23 mouse cellular contexts compared by ENCODE assay signal in genomic region chr13:46531676-46532075, GRCm38 (mm10). TPM values are rescaled to one million over a fixed set of nuclear protein-coding genes. Genes with fewer than 3 reads are reported as not detected.
DNase-seq lines count a peak whose midpoint lies in the region; ATAC-seq and TF ChIP-seq lines count a peak whose summit lies in the region.
"Had no signal": no experiment of that assay in that cellular context is flagged by ENCODE, and none has a peak within 500 bp of the region (broad histone marks: within the 10 kb centered on the region; RNA-seq: fewer than 3 reads in every experiment).

No protein-coding gene starts in this region.

- H3K9me3 ChIP-seq in hindbrain, embryonic 10.5 days = no peaks in the 10 kb centered on the region
- no peaks in the 10 kb centered on the region for H3K9me3 ChIP-seq in hindbrain, embryonic 16.5 days (ENCODE audit: control insufficient read depth, low read length)
- H3K9me3 ChIP-seq: embryonic facial prominence, embryonic 10.5 days; embryonic facial prominence, embryonic 12.5 days; forebrain, embryonic 13.5 days; forebrain, embryonic 15.5 days; G1E had no signal

- H3K4me2 ChIP-seq in hindbrain, embryonic 16.5 days (ENCODE audit: low read length) = no peak overlapping the region
- H3K4me2 ChIP-seq: embryonic facial prominence, embryonic 12.5 days; forebrain, embryonic 13.5 days; forebrain, embryonic 15.5 days had no signal

- H3K4me1 ChIP-seq in heart, adult 2 months (ENCODE audit: control insufficient read depth, insufficient read depth, low read length) = peaks cover 2% of the 10 kb centered on the region; the same call in 1 of the 2 replicates
- H3K4me1 ChIP-seq in hindbrain, embryonic 10.5 days (replicated peaks) = peaks cover 18% of the 10 kb centered on the region
- peaks cover 7% of the 10 kb centered on the region for H3K4me1 ChIP-seq in hindbrain, embryonic 16.5 days (ENCODE audit: control insufficient read depth, insufficient read depth, low read depth, low read length)

- H3K79me2 ChIP-seq in heart, adult 2 months (replicated peaks; ENCODE audit: control insufficient read depth, insufficient read depth, low read length) = no peaks in the 10 kb centered on the region

- H3K36me3 ChIP-seq in heart, adult 2 months (ENCODE audit: control insufficient read depth, insufficient read depth, low read length) = peaks cover 2% of the 10 kb centered on the region; the same call in 1 of the 2 replicates
- no peaks in the 10 kb centered on the region for H3K36me3 ChIP-seq in hindbrain, embryonic 10.5 days
- no peaks in the 10 kb centered on the region for H3K36me3 ChIP-seq in hindbrain, embryonic 16.5 days (ENCODE audit: control insufficient read depth, insufficient read depth, low read length)
- H3K36me3 ChIP-seq: embryonic facial prominence, embryonic 10.5 days; embryonic facial prominence, embryonic 12.5 days; forebrain, embryonic 15.5 days; G1E had no signal

- TF ChIP-seq CTCF in heart, adult 2 months (IDR thresholded peaks at IDR 0.05) = no peak

- TF ChIP-seq EP300 in heart, adult 2 months (IDR thresholded peaks at IDR 0.05; ENCODE audit: insufficient read depth, low read depth, low read length) = no peak

- WGBS in heart, adult 2 months = 89% methylated on average over 3 of the region's 3 CpGs
- 88% methylated on average over 3 of the region's 3 CpGs for WGBS in hindbrain, embryonic 10.5 days
- WGBS in hindbrain, embryonic 16.5 days = 90% methylated on average over 3 of the region's 3 CpGs

- H3K27me3 ChIP-seq in heart, adult 2 months (ENCODE audit: control insufficient read depth, insufficient read depth, low read length) = no peaks in the 10 kb centered on the region
- H3K27me3 ChIP-seq in hindbrain, embryonic 10.5 days (ENCODE audit: insufficient read depth, poor library complexity, severe bottlenecking) = peaks cover 20% of the 10 kb centered on the region; the same call in 1 of the 2 replicates
- no peaks in the 10 kb centered on the region for H3K27me3 ChIP-seq in hindbrain, embryonic 16.5 days (replicated peaks; ENCODE audit: control insufficient read depth, insufficient read depth, low read length)
- H3K27me3 ChIP-seq: embryonic facial prominence, embryonic 12.5 days; forebrain, embryonic 15.5 days had no signal

- no peak overlapping the region for H3K4me3 ChIP-seq in heart, adult 2 months
- H3K4me3 ChIP-seq in hindbrain, embryonic 10.5 days = no peak overlapping the region
- no peak overlapping the region for H3K4me3 ChIP-seq in hindbrain, embryonic 16.5 days (ENCODE audit: low read length)
- H3K4me3 ChIP-seq: embryonic facial prominence, embryonic 10.5 days; embryonic facial prominence, embryonic 12.5 days; forebrain, embryonic 13.5 days; forebrain, embryonic 15.5 days had no signal

- ATAC-seq in frontal cortex, adult (ENCODE audit: low TSS enrichment) = 0 out of 2 replicates have a peak, but pooled peaks have one; percentile 4
- no peak for ATAC-seq in hindbrain, embryonic 16.5 days
- ATAC-seq: activated CD4-positive, CD25-positive, alpha-beta regulatory T cell, adult 4 months; CD4-positive, CD25-positive, alpha-beta regulatory T cell, adult 4 months; forebrain, embryonic 13.5 days; forebrain, embryonic 15.5 days; Patski had no signal

- intact Hi-C loops in heart, adult 2 months (cut with DNase I) = no loop called here

- DNase-seq in frontal cortex, postnatal 14 days (ENCODE audit: low spot score in 2 of 2) = no peak
- DNase-seq in heart, adult 11 months = peak; percentile 66
- no peak for DNase-seq in heart, adult 2 months
- no peak for DNase-seq in hindbrain, embryonic 10.5 days (ENCODE audit: low spot score)
- DNase-seq: adrenal gland, adult 8-10 months; adrenal gland, postnatal 14 days; adrenal gland, postnatal 36 days; B cell, adult 2 months; cerebellum, adult 11-12 months; cerebellum, adult 2 months; cerebellum, adult 9-10 months; cerebellum, postnatal 10 days; cerebellum, postnatal 25 days had no signal

- no peak for TF ChIP-seq POLR2A in heart, adult 2 months (IDR thresholded peaks at IDR 0.05; ENCODE audit: insufficient read depth, low read depth, low read length)

- no peak overlapping the region for H3K27ac ChIP-seq in heart, adult 2 months
- peak overlapping the region; percentile 6; the same call in 1 of the 2 replicates for H3K27ac ChIP-seq in hindbrain, embryonic 10.5 days
- H3K27ac ChIP-seq in hindbrain, embryonic 16.5 days (ENCODE audit: low read depth, low read length) = no peak overlapping the region
- H3K27ac ChIP-seq: embryonic facial prominence, embryonic 10.5 days; embryonic facial prominence, embryonic 12.5 days; forebrain, embryonic 13.5 days; forebrain, embryonic 15.5 days had no signal

- H3K9ac ChIP-seq in heart, adult 2 months (ENCODE audit: low read depth, low read length) = no peak overlapping the region
- no peak overlapping the region for H3K9ac ChIP-seq in hindbrain, embryonic 16.5 days (ENCODE audit: low read depth, low read length)
- H3K9ac ChIP-seq: embryonic facial prominence, embryonic 12.5 days; forebrain, embryonic 13.5 days; forebrain, embryonic 15.5 days had no signal

RNA-seq across cellular contexts. Expression of gene Cap2, which starts 30.0 kb away (rescaled TPM):
- total RNA-seq in heart, adult 2 months (2021) = 100 to 1,000 TPM; 135 to 147 TPM
- polyA plus RNA-seq in heart, adult 2 months (2012; rRNA removed) = 115 and 143 TPM in 2 replicates
- 5.1 and 5.9 TPM in 2 replicates for polyA plus RNA-seq in hindbrain, embryonic 10.5 days (2016; fragmentation: Nextera tagmentation; extraction: Ambion mirVana)
- 11.2 and 12.9 TPM in 2 replicates for polyA plus RNA-seq in hindbrain, embryonic 16.5 days (2015; fragmentation: Nextera tagmentation; extraction: Ambion mirVana)
- polyA plus RNA-seq: G1E, Patski had no signal
